7 mouse cellular contexts compared by ENCODE assay signal in genomic region chr10:40348566-40349536, GRCm38 (mm10). TPM values are rescaled to one million over a fixed set of nuclear protein-coding genes. Genes with fewer than 3 reads are reported as not detected.
A peak's percentile ranks its signal among the peaks of the same experiment; 100 is the strongest.
DNase-seq lines count a peak whose midpoint lies in the region; ATAC-seq lines count a peak whose summit lies in the region.

No protein-coding gene starts in this region.

- ATAC-seq in intestine, embryonic 16.5 days = peak; percentile 99
- peak; percentile 97 for ATAC-seq in midbrain, embryonic 11.5 days (ENCODE audit: low FRiP score)

- H3K9me3 ChIP-seq in intestine, embryonic 16.5 days (ENCODE audit: control insufficient read depth, low read length) = no peaks in the 10 kb centered on the region
- no peaks in the 10 kb centered on the region for H3K9me3 ChIP-seq in midbrain, embryonic 11.5 days (ENCODE audit: control insufficient read depth, low read length)

- peak; percentile 99 for DNase-seq in adrenal gland, adult 8-10 months
- peak; percentile 97 for DNase-seq in embryo, embryonic 9.5 days (ENCODE audit: extremely low spot score)
- DNase-seq in gastrocnemius, postnatal 4 days (ENCODE audit: low spot score in 2 of 2) = peak; percentile 86 to 95
- DNase-seq in left cerebral cortex, postnatal 36 days (ENCODE audit: low spot score in 2 of 2) = peak; percentile 96 to 97
- peak; percentile 100 for DNase-seq in midbrain, embryonic 11.5 days (ENCODE audit: low spot score, missing footprints)
- DNase-seq in skeletal muscle tissue, adult 2 months (ENCODE audit: low read depth, low spot score) = peak; percentile 97

- no peaks in the 10 kb centered on the region for H3K36me3 ChIP-seq in intestine, embryonic 16.5 days (ENCODE audit: control insufficient read depth, insufficient read depth, low read length)
- no peaks in the 10 kb centered on the region for H3K36me3 ChIP-seq in midbrain, embryonic 11.5 days (ENCODE audit: control insufficient read depth, insufficient read depth, low read length)

- peaks cover 6% of the 10 kb centered on the region for H3K4me1 ChIP-seq in intestine, embryonic 16.5 days (ENCODE audit: control insufficient read depth, insufficient read depth, low read length)
- H3K4me1 ChIP-seq in midbrain, embryonic 11.5 days (ENCODE audit: control insufficient read depth, insufficient read depth, low read length) = peaks cover 17% of the 10 kb centered on the region

- peak overlapping the region; percentile 86 for H3K9ac ChIP-seq in intestine, embryonic 16.5 days (ENCODE audit: low read depth, low read length)
- H3K9ac ChIP-seq in midbrain, embryonic 11.5 days (ENCODE audit: low read length) = peak overlapping the region; percentile 88

- under 1% methylated on average over 75 of the region's 76 CpGs for WGBS in intestine, embryonic 16.5 days
- 0% methylated on average over 65 of the region's 76 CpGs for WGBS in midbrain, embryonic 11.5 days

- H3K4me3 ChIP-seq in intestine, embryonic 16.5 days (ENCODE audit: low read length) = peak overlapping the region; percentile 90
- H3K4me3 ChIP-seq in midbrain, embryonic 11.5 days (ENCODE audit: low read depth, low read length) = peak overlapping the region; percentile 90

- H3K27ac ChIP-seq in intestine, embryonic 16.5 days (ENCODE audit: low read length) = peak overlapping the region; percentile 97
- peak overlapping the region; percentile 90 for H3K27ac ChIP-seq in midbrain, embryonic 11.5 days (ENCODE audit: low read depth, low read length)

- intact Hi-C loops in left cerebral cortex, postnatal 36 days (cut with DNase I) = loop anchor here (1.0 to 5.0 kb wide), 2 partner anchors 47 to 178 kb away; partner anchors contain the start of gene Amd1

- no peaks in the 10 kb centered on the region for H3K27me3 ChIP-seq in intestine, embryonic 16.5 days (replicated peaks; ENCODE audit: control insufficient read depth, insufficient read depth, low read length)
- H3K27me3 ChIP-seq in midbrain, embryonic 11.5 days (ENCODE audit: control insufficient read depth, insufficient read depth, low read length) = no peaks in the 10 kb centered on the region

- H3K4me2 ChIP-seq in intestine, embryonic 16.5 days (ENCODE audit: low read depth, low read length) = peak overlapping the region; percentile 58
- H3K4me2 ChIP-seq in midbrain, embryonic 11.5 days = peak overlapping the region; percentile 75

RNA-seq across cellular contexts. Expression of gene Cdk19, which starts 9.5 kb away (rescaled TPM):
- 10 to 100 TPM; 11.1 to 14.0 (median 12.6) TPM for total RNA-seq in adrenal gland, adult 8-10 months (2022)
- total RNA-seq in gastrocnemius, postnatal 4 days (2021) = 10 to 100 TPM in 1 of 2 experiments, 1 to 10 TPM in 1; 8.7 to 10.3 TPM
- 4.0 and 4.6 TPM in 2 replicates for polyA plus RNA-seq in intestine, embryonic 16.5 days (2015; fragmentation: Nextera tagmentation; extraction: Ambion mirVana)
- total RNA-seq in left cerebral cortex, postnatal 36 days (2021) = 10 to 100 TPM; 50.2 to 54.1 TPM
- polyA plus RNA-seq in midbrain, embryonic 11.5 days (2014; fragmentation: Nextera tagmentation; extraction: Ambion mirVana) = 7.3 and 8.6 TPM in 2 replicates

RNA-seq across cellular contexts. Expression of gene Amd1, which starts 46.9 kb away (rescaled TPM):
- 10 to 100 TPM; 42.4 to 50.2 (median 47.3) TPM for total RNA-seq in adrenal gland, adult 8-10 months (2022)
- total RNA-seq in gastrocnemius, postnatal 4 days (2021) = 10 to 100 TPM; 21.0 to 23.1 TPM
- 41.9 and 47.2 TPM in 2 replicates for polyA plus RNA-seq in intestine, embryonic 16.5 days (2015; fragmentation: Nextera tagmentation; extraction: Ambion mirVana)
- total RNA-seq in left cerebral cortex, postnatal 36 days (2021) = 10 to 100 TPM; 76.0 to 83.6 TPM
- polyA plus RNA-seq in midbrain, embryonic 11.5 days (2014; fragmentation: Nextera tagmentation; extraction: Ambion mirVana) = 104 and 115 TPM in 2 replicates

Comparison
In these comparisons a context has a peak if more than half of its experiments do, and no peak if none do; other contexts are left out.
1. Peak in every context shown above with its lines: DNase-seq, ATAC-seq, H3K4me3 ChIP-seq and H3K27ac ChIP-seq.